Mouse (Mus musculus): ENCODE measurements around the gene Cask. TPM values are rescaled to one million over a fixed set of nuclear protein-coding genes. Genes with fewer than 3 reads are reported as not detected.

The Cask gene
- polyA plus RNA-seq, 1 experiment from 2014 or later: 16.0 TPM

GRCm38 (mm10) chrX:13631599-13632283 lies 219.4 kb downstream of the Cask start, which contains the start of gene Gpr34:
TSS of gene Gpr34 (plus strand) at chrX:13632089.
- no peak for ATAC-seq (ENCODE audit: insufficient read depth)
- 60% methylated on average over 5 of the region's 5 CpGs for WGBS
- TF ChIP-seq CTCF (IDR thresholded peaks at IDR 0.05; ENCODE audit: low read depth): no peak

GRCm38 (mm10) chrX:13622654-13623053 lies 228.5 kb downstream of the Cask start:
- no peaks in the 10 kb centered on the region for H3K4me1 ChIP-seq (ENCODE audit: insufficient read depth)
- H3K4me2 ChIP-seq: no peak overlapping the region
- DNase-seq (no peak), ATAC-seq (ENCODE audit: insufficient read depth) (no peak)
- no peaks in the 10 kb centered on the region for H3K36me3 ChIP-seq (ENCODE audit: insufficient read depth)
- H3K27ac ChIP-seq (ENCODE audit: low read depth): no peak overlapping the region
- no peak for TF ChIP-seq CTCF (IDR thresholded peaks at IDR 0.05; ENCODE audit: low read depth)
- H3K4me3 ChIP-seq (ENCODE audit: low read depth, low read length): no peak overlapping the region
- WGBS: 71% methylated on average over 5 of the region's 5 CpGs
- no peaks in the 10 kb centered on the region for H3K27me3 ChIP-seq (ENCODE audit: insufficient read depth, low read length)
- no peaks in the 10 kb centered on the region for H3K9me3 ChIP-seq (ENCODE audit: low read depth, low read length)
- H3K9ac ChIP-seq: no peak overlapping the region

More at GRCm38 (mm10) chrX:13631599-13632283, 219.4 kb downstream of the Cask start, which contains the start of gene Gpr34:
- no peak within 1 kb of the TSS for H3K4me2 ChIP-seq
- no peak within 1 kb of the TSS for H3K27ac ChIP-seq (ENCODE audit: low read depth)
- H3K9me3 ChIP-seq (ENCODE audit: low read depth, low read length): no peaks in the 10 kb centered on the region
- no peak within 1 kb of the TSS for H3K4me3 ChIP-seq (ENCODE audit: low read depth, low read length)
- no peaks in the 10 kb centered on the region for H3K27me3 ChIP-seq (ENCODE audit: insufficient read depth, low read length)
- no peak for DNase-seq
- no peaks in the 10 kb centered on the region for H3K4me1 ChIP-seq (ENCODE audit: insufficient read depth)
- no peaks in the 10 kb centered on the region for H3K36me3 ChIP-seq (ENCODE audit: insufficient read depth)
- no peak within 1 kb of the TSS for H3K9ac ChIP-seq

- Histone ChIP-seq H3K27ac (ENCODE audit: low read depth) (0 out of 2 replicates have a peak overlapping the region, but pooled peaks have one; percentile 10), H3K9ac (no peak overlapping the region)
- no peak for ATAC-seq (ENCODE audit: insufficient read depth)
Observed at GRCm38 (mm10) chrX:13621473-13621872, 229.7 kb downstream of the Cask start.

GRCm38 (mm10) chrX:13618476-13618875 lies 232.7 kb downstream of the Cask start:
- WGBS: 72% methylated on average over 4 of the region's 4 CpGs
- Histone ChIP-seq H3K27me3 (ENCODE audit: insufficient read depth, low read length) (no peaks in the 10 kb centered on the region), H3K27ac (ENCODE audit: low read depth) (no peak overlapping the region), H3K36me3 (ENCODE audit: insufficient read depth) (no peaks in the 10 kb centered on the region), H3K4me2 (no peak overlapping the region), H3K4me1 (ENCODE audit: insufficient read depth) (no peaks in the 10 kb centered on the region), H3K4me3 (ENCODE audit: low read depth, low read length) (no peak overlapping the region), H3K9me3 (ENCODE audit: low read depth, low read length) (no peaks in the 10 kb centered on the region), H3K9ac (no peak overlapping the region)
- no peak for TF ChIP-seq CTCF (IDR thresholded peaks at IDR 0.05; ENCODE audit: low read depth)
- no peak for ATAC-seq (ENCODE audit: insufficient read depth)
- no peak for DNase-seq

More at GRCm38 (mm10) chrX:13621473-13621872, 229.7 kb downstream of the Cask start:
- DNase-seq: no peak
- H3K9me3 ChIP-seq (ENCODE audit: low read depth, low read length): no peaks in the 10 kb centered on the region
- no peaks in the 10 kb centered on the region for H3K27me3 ChIP-seq (ENCODE audit: insufficient read depth, low read length)
- no peak overlapping the region for H3K4me2 ChIP-seq
- no peaks in the 10 kb centered on the region for H3K36me3 ChIP-seq (ENCODE audit: insufficient read depth)
- H3K4me1 ChIP-seq (ENCODE audit: insufficient read depth): no peaks in the 10 kb centered on the region
- no peak overlapping the region for H3K4me3 ChIP-seq (ENCODE audit: low read depth, low read length)
- 69% methylated on average over 4 of the region's 4 CpGs for WGBS
- no peak for TF ChIP-seq CTCF (IDR thresholded peaks at IDR 0.05; ENCODE audit: low read depth)

DNA sequence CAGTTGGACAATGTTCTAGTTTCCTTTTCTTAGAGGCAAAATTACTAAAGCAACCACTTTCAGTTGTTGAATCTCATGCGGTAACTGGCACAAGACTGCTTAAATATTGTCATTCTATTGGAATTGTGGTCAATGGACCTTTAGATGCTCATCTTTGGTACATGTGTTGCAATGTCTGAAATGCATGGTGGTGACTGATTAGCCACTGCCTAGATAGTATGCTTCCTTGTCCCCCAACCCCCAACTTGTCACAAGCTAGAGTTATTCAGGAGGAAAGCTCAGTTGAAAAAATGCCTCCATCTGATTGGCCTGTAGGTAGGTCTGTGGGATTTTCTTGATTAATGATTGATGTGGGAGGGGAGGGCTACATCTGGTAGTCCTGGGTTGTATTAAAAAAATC lies 233.9 kb downstream of the Cask start:
- Histone ChIP-seq H3K9ac (no peak overlapping the region), H3K27me3 (ENCODE audit: insufficient read depth, low read length) (no peaks in the 10 kb centered on the region), H3K4me3 (ENCODE audit: low read depth, low read length) (no peak overlapping the region), H3K4me2 (no peak overlapping the region), H3K9me3 (ENCODE audit: low read depth, low read length) (no peaks in the 10 kb centered on the region), H3K27ac (ENCODE audit: low read depth) (no peak overlapping the region), H3K36me3 (ENCODE audit: insufficient read depth) (0 out of 2 replicates have a peak, but pooled peaks cover 3% of the 10 kb centered on the region), H3K4me1 (ENCODE audit: insufficient read depth) (no peaks in the 10 kb centered on the region)
- no peak for ATAC-seq (ENCODE audit: insufficient read depth)
- no peak for DNase-seq
- WGBS: 100% methylated on average over 1 of the region's 1 CpGs
- no peak for TF ChIP-seq CTCF (IDR thresholded peaks at IDR 0.05; ENCODE audit: low read depth)

DNA sequence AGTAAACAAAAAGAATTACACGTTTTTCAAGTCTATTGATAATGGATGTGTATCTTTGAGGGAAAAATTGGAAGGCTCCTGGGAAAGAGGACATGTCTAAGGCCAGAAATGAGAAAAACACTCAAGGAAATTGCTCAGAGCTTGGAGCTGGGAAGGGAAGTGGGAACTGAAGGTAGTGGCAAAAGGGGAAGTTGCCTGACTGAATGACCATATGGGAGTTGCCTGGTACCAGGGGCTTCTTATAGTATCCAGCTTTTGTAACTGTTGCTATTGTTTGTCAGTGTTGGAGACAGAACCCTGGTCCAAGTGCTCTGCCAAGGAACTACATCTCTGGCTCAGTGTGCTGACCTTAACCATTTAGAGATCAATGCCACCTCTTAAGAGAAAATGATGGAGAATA lies 234.4 kb downstream of the Cask start:
- H3K9me3 ChIP-seq (ENCODE audit: low read depth, low read length): no peaks in the 10 kb centered on the region
- no peaks in the 10 kb centered on the region for H3K4me1 ChIP-seq (ENCODE audit: insufficient read depth)
- no peak overlapping the region for H3K4me3 ChIP-seq (ENCODE audit: low read depth, low read length)
- 48% methylated on average over 1 of the region's 1 CpGs for WGBS
- ATAC-seq (ENCODE audit: insufficient read depth): no peak
- H3K4me2 ChIP-seq: no peak overlapping the region
- no peak for DNase-seq
- H3K36me3 ChIP-seq (ENCODE audit: insufficient read depth): 0 out of 2 replicates have a peak, but pooled peaks cover 3% of the 10 kb centered on the region
- no peak overlapping the region for H3K9ac ChIP-seq
- no peaks in the 10 kb centered on the region for H3K27me3 ChIP-seq (ENCODE audit: insufficient read depth, low read length)
- H3K27ac ChIP-seq (ENCODE audit: low read depth): no peak overlapping the region
- TF ChIP-seq CTCF (IDR thresholded peaks at IDR 0.05; ENCODE audit: low read depth): no peak

GRCm38 (mm10) chrX:13612115-13612514 lies 239.1 kb downstream of the Cask start:
- no peaks in the 10 kb centered on the region for H3K27me3 ChIP-seq (ENCODE audit: insufficient read depth, low read length)
- no peak for ATAC-seq (ENCODE audit: insufficient read depth)
- no peak for TF ChIP-seq CTCF (IDR thresholded peaks at IDR 0.05; ENCODE audit: low read depth)

More at GRCm38 (mm10) chrX:13612115-13612514, 239.1 kb downstream of the Cask start:
- 0 out of 2 replicates have a peak, but pooled peaks cover 3% of the 10 kb centered on the region for H3K36me3 ChIP-seq (ENCODE audit: insufficient read depth)
- no peaks in the 10 kb centered on the region for H3K4me1 ChIP-seq (ENCODE audit: insufficient read depth)
- H3K9me3 ChIP-seq (ENCODE audit: low read depth, low read length): no peaks in the 10 kb centered on the region
- H3K4me3 ChIP-seq (ENCODE audit: low read depth, low read length): no peak overlapping the region
- DNase-seq: no peak
- H3K27ac ChIP-seq (ENCODE audit: low read depth): no peak overlapping the region
- no peak overlapping the region for H3K9ac ChIP-seq
- WGBS: 46% methylated on average over 2 of the region's 2 CpGs
- H3K4me2 ChIP-seq: no peak overlapping the region
